Mouse (Mus musculus) spleen, adult 2 months (tissue): ENCODE data around the gene Toe1.

Experiments
- CTCF ChIP-seq: fragments of 200-500 bp; IDR thresholded peaks from 2 replicates; pipeline ENCODE4 v1.5.1; 2011; ENCODE audit warnings: mild to moderate bottlenecking, inconsistent platforms; ENCODE audit not compliant: insufficient read depth, insufficient read length, insufficient replicate concordance; ENCODE audit errors: extremely low read depth
- POLR2A ChIP-seq: fragments of 200-500 bp; IDR thresholded peaks from 2 replicates; pipeline ENCODE4 v1.6.1; 2011; ENCODE audit warnings: low read depth, low read length, inconsistent platforms

GRCm38 (mm10) chr4:116840841-116841240, 33.4 kb upstream of the Toe1 start:
- TF ChIP-seq CTCF, result no peak
- no peak for TF ChIP-seq POLR2A
